Mouse (Mus musculus) limb, embryonic 14.5 days (tissue): ENCODE results near the gene Pla1a. TPM values are rescaled to one million over a fixed set of nuclear protein-coding genes. Genes with fewer than 3 reads are reported as not detected.

ENCODE experiments used
- ATAC-seq: fragments of 200-750 bp; cut with Nextera tagmentation; 2 replicates; pipeline ENCODE4 v1.8.0; 2017; ENCODE audit warnings: low read depth, moderate number of reproducible peaks, moderate TSS enrichment; ENCODE audit not compliant: low FRiP score
- DNase-seq: peaks from one replicate; pipeline ENCODE4 v3.0.0-alpha.2; 2015; ENCODE audit warnings: low spot score
- H3K27ac ChIP-seq: fragments of 300-500 bp; sonication (generic); replicated peaks from 2 replicates; pipeline ENCODE4 v1.5.1; 2014; ENCODE audit warnings: low read depth, mild to moderate bottlenecking, low read length, moderate library complexity, mixed read lengths
- H3K27me3 ChIP-seq: fragments of 300-500 bp; sonication (generic); 2 replicates; pipeline ENCODE4 v1.6.1; 2014; ENCODE audit warnings: low read length, mixed read lengths; ENCODE audit not compliant: control insufficient read depth, insufficient read depth
- H3K36me3 ChIP-seq: fragments of 300-500 bp; sonication (generic); 2 replicates; pipeline ENCODE4 v1.6.1; 2014; ENCODE audit warnings: mild to moderate bottlenecking, low read length, moderate library complexity, mixed read lengths; ENCODE audit not compliant: control insufficient read depth, insufficient read depth
- H3K4me1 ChIP-seq: fragments of 300-500 bp; sonication (generic); 2 replicates; pipeline ENCODE4 v1.6.1; 2014; ENCODE audit warnings: antibody characterized with exemption, low read length, mixed read lengths; ENCODE audit not compliant: control insufficient read depth, insufficient read depth
- H3K4me2 ChIP-seq: fragments of 300-500 bp; sonication (generic); replicated peaks from 2 replicates; pipeline ENCODE4 v1.6.1; 2014; ENCODE audit warnings: low read depth, mild to moderate bottlenecking, low read length, moderate library complexity; ENCODE audit not compliant: severe bottlenecking
- H3K4me3 ChIP-seq: fragments of 300-500 bp; sonication (generic); replicated peaks from 2 replicates; pipeline ENCODE4 v1.5.1; 2014; ENCODE audit warnings: low read length
- H3K9ac ChIP-seq: fragments of 300-500 bp; sonication (generic); 2 replicates; pipeline ENCODE4 v1.6.1; 2014; ENCODE audit warnings: mild to moderate bottlenecking, low read depth, low read length, moderate library complexity; ENCODE audit not compliant: severe bottlenecking
- H3K9me3 ChIP-seq: fragments of 300-500 bp; sonication (generic); 2 replicates; pipeline ENCODE4 v1.6.1; 2016; ENCODE audit warnings: low read length; ENCODE audit not compliant: control insufficient read depth
- POLR2A ChIP-seq: fragments of 200-500 bp; IDR thresholded peaks from 2 replicates; pipeline ENCODE4 v1.8.0; 2012; ENCODE audit warnings: inconsistent platforms, mild to moderate bottlenecking, moderate library complexity, borderline replicate concordance; ENCODE audit not compliant: insufficient read depth, insufficient read length; ENCODE audit errors: extremely low read depth
- WGBS: fragments of 180-500 bp; shearing (Covaris S2); extraction: QIAGEN DNeasy Blood & Tissue Kit; methylation state at CpG from one replicate; pipeline ENCODE4 v1.1.7; 2014; 5-methylcytosine and 5-hydroxymethylcytosine counted together
- polyA plus RNA-seq, 2 experiments: library from polyadenylated mRNA; depleted of rRNA in 1 of 2; stranded (reverse) in 1 of 2; unstranded in 1 of 2; fragments of >200 nt; fragmentation: Nextera tagmentation in 1 of 2; extraction: Ambion mirVana in 1 of 2; gene quantifications; 2 replicates each; pipeline versions ENCODE4 v1.2.1 to v1.2.3; 2012 to 2014

Pla1a gene
- polyA plus RNA-seq, 2 experiments: 0.36 to 0.85 TPM

- WGBS: 23% methylated on average over 13 of the region's 13 CpGs
- peak; percentile 84 for DNase-seq
- H3K36me3 ChIP-seq: no peaks in the 10 kb centered on the region
- H3K9ac ChIP-seq: no peak overlapping the region
- no peak overlapping the region for H3K27ac ChIP-seq
- peak; percentile 58 for ATAC-seq
- H3K4me1 ChIP-seq: peaks cover 22% of the 10 kb centered on the region
- TF ChIP-seq POLR2A: no peak
- no peak overlapping the region; the same call in 1 of the 2 replicates for H3K4me2 ChIP-seq
- H3K27me3 ChIP-seq: no peaks in the 10 kb centered on the region
- H3K4me3 ChIP-seq: no peak overlapping the region
- no peaks in the 10 kb centered on the region for H3K9me3 ChIP-seq
These were observed 36.8 kb downstream of the Pla1a start for GRCm38 (mm10) chr16:38396155-38396554.

- H3K9me3 ChIP-seq: no peaks in the 10 kb centered on the region
- no peak overlapping the region for H3K4me3 ChIP-seq
- no peak overlapping the region for H3K9ac ChIP-seq
- no peaks in the 10 kb centered on the region for H3K27me3 ChIP-seq
- DNase-seq: no peak
- no peak overlapping the region for H3K4me2 ChIP-seq
- TF ChIP-seq POLR2A: no peak
- H3K27ac ChIP-seq: no peak overlapping the region
- WGBS: 62% methylated on average over 6 of the region's 6 CpGs
- H3K36me3 ChIP-seq: no peaks in the 10 kb centered on the region
- H3K4me1 ChIP-seq: peaks cover 20% of the 10 kb centered on the region
- ATAC-seq: no peak
These were observed 37.8 kb downstream of the Pla1a start for GRCm38 (mm10) chr16:38395060-38395730.

- peaks cover 10% of the 10 kb centered on the region for H3K4me1 ChIP-seq
- TF ChIP-seq POLR2A: no peak
- H3K27me3 ChIP-seq: no peaks in the 10 kb centered on the region
- no peaks in the 10 kb centered on the region for H3K9me3 ChIP-seq
- no peak overlapping the region for H3K4me2 ChIP-seq
- ATAC-seq (no peak), DNase-seq (no peak)
- H3K9ac ChIP-seq: no peak overlapping the region
- H3K27ac ChIP-seq: no peak overlapping the region
- no peak overlapping the region for H3K4me3 ChIP-seq
- no peaks in the 10 kb centered on the region for H3K36me3 ChIP-seq
- WGBS: 85% methylated on average over 8 of the region's 8 CpGs
These were observed 38.7 kb downstream of the Pla1a start for GRCm38 (mm10) chr16:38394191-38394618.

GRCm38 (mm10) chr16:38392126-38392894, 40.6 kb downstream of the Pla1a start:
- no peak for TF ChIP-seq POLR2A
- H3K4me1 ChIP-seq: peaks cover 8% of the 10 kb centered on the region
- DNase-seq: peak; percentile 14
- ATAC-seq: peak; percentile 21
- H3K27me3 ChIP-seq: no peaks in the 10 kb centered on the region
- no peak overlapping the region for H3K9ac ChIP-seq
- H3K9me3 ChIP-seq: no peaks in the 10 kb centered on the region
- H3K36me3 ChIP-seq: no peaks in the 10 kb centered on the region
- no peak overlapping the region for H3K27ac ChIP-seq
- H3K4me3 ChIP-seq: no peak overlapping the region
- 72% methylated on average over 23 of the region's 23 CpGs for WGBS
- H3K4me2 ChIP-seq: no peak overlapping the region

- no peak overlapping the region for H3K9ac ChIP-seq
- no peaks in the 10 kb centered on the region for H3K4me1 ChIP-seq
- ATAC-seq: no peak
- H3K9me3 ChIP-seq: no peaks in the 10 kb centered on the region
- no peak overlapping the region for H3K4me3 ChIP-seq
- no peaks in the 10 kb centered on the region for H3K36me3 ChIP-seq
- TF ChIP-seq POLR2A: no peak
- no peak overlapping the region for H3K27ac ChIP-seq
- no peaks in the 10 kb centered on the region for H3K27me3 ChIP-seq
- no peak overlapping the region for H3K4me2 ChIP-seq
- 93% methylated on average over 7 of the region's 7 CpGs for WGBS
- no peak for DNase-seq
These were observed 42.6 kb downstream of the Pla1a start for GRCm38 (mm10) chr16:38390322-38390721.
